Mouse (Mus musculus) spleen, postnatal 10 days (tissue): ENCODE results near the gene Mlxip.
A peak's percentile ranks its signal among the peaks of the same experiment; 100 is the strongest.

Source experiments
- DNase-seq, 2 experiments: peaks; one replicate each; pipeline ENCODE4 v3.0.0; 2021 to 2022; ENCODE audit warnings: low spot score in 2 of 2

Mlxip gene

GRCm38 (mm10) chr5:123432305-123432874, 37.8 kb downstream of the Mlxip start:
- DNase-seq, result no peak

GRCm38 (mm10) chr5:123436071-123436779, 41.6 kb downstream of the Mlxip start:
- no peak for DNase-seq

GRCm38 (mm10) chr5:123436780-123437175, 42.2 kb downstream of the Mlxip start:
- peak in 1 of 2 experiments; percentile 66 for DNase-seq

GRCm38 (mm10) chr5:123438381-123438780, 43.8 kb downstream of the Mlxip start:
- DNase-seq, result no peak

GRCm38 (mm10) chr5:123439312-123439711, 44.7 kb downstream of the Mlxip start:
- DNase-seq, result no peak

GRCm38 (mm10) chr5:123439941-123440340, 45.3 kb downstream of the Mlxip start:
- DNase-seq, result peak in 1 of 2 experiments; percentile 28

- DNase-seq, result no peak
These were observed 46.1 kb downstream of the Mlxip start for GRCm38 (mm10) chr5:123440664-123441063.

- DNase-seq, result no peak
These were observed 47.7 kb downstream of the Mlxip start for GRCm38 (mm10) chr5:123442283-123442682.

- peak; percentile 51 to 71 for DNase-seq
These were observed 49.5 kb downstream of the Mlxip start for GRCm38 (mm10) chr5:123444069-123444468.

- no peak for DNase-seq
These were observed 50.3 kb downstream of the Mlxip start for GRCm38 (mm10) chr5:123444849-123445334.

GRCm38 (mm10) chr5:123451886-123452285, 57.3 kb downstream of the Mlxip start:
- DNase-seq, result no peak

- DNase-seq, result no peak
These were observed 66.8 kb downstream of the Mlxip start for GRCm38 (mm10) chr5:123461420-123461819.

- no peak for DNase-seq
These were observed 70.0 kb downstream of the Mlxip start for GRCm38 (mm10) chr5:123464638-123465037.

- DNase-seq, result no peak
These were observed 76.3 kb downstream of the Mlxip start for GRCm38 (mm10) chr5:123470784-123471400.

- no peak for DNase-seq
These were observed 79.2 kb downstream of the Mlxip start for GRCm38 (mm10) chr5:123473817-123474216.

- DNase-seq, result no peak
These were observed 93.2 kb downstream of the Mlxip start for GRCm38 (mm10) chr5:123487659-123488395.

GRCm38 (mm10) chr5:123489112-123489785, 94.7 kb downstream of the Mlxip start, which contains the start of the genes Lrrc43 and Il31:
TSS of gene Lrrc43 (plus strand) at chr5:123489305.
TSS of gene Il31 (minus strand) at chr5:123489489.
- DNase-seq, result no peak

- DNase-seq, result no peak
These were observed 95.3 kb downstream of the Mlxip start for GRCm38 (mm10) chr5:123489935-123490334.

- peak in 1 of 2 experiments; percentile 46 for DNase-seq
These were observed 105.1 kb downstream of the Mlxip start for GRCm38 (mm10) chr5:123499717-123500116.

- DNase-seq, result no peak
These were observed 107.4 kb downstream of the Mlxip start for GRCm38 (mm10) chr5:123501973-123502372.
